Mouse (Mus musculus) heart, postnatal 0 days (tissue): Measurements from ENCODE around the gene Rpl23.

ENCODE experiments used
- CTCF ChIP-seq: IDR thresholded peaks from 2 replicates; pipeline ENCODE4 v1.5.1; 2016; ENCODE audit warnings: antibody characterized with exemption, control low read depth, low read depth
- EP300 ChIP-seq: IDR thresholded peaks from 2 replicates; pipeline ENCODE4 v1.6.1; 2016; ENCODE audit warnings: antibody characterized with exemption, low read depth

GRCm38 (mm10) chr11:97787961-97788360, 5.7 kb upstream of the Rpl23 start:
- TF ChIP-seq CTCF (no peak), EP300 (no peak)
